Mouse (Mus musculus) kidney, embryonic 16.5 days (tissue): ENCODE data around the gene Kcnip4. TPM values are rescaled to one million over a fixed set of nuclear protein-coding genes. Genes with fewer than 3 reads are reported as not detected.

ENCODE experiments used
- ATAC-seq: fragments of 200-750 bp; cut with Nextera tagmentation; 2 replicates; pipeline ENCODE4 v1.8.0; 2017; ENCODE audit warnings: moderate TSS enrichment; ENCODE audit not compliant: low FRiP score, low TSS enrichment
- H3K27ac ChIP-seq: fragments of 300-500 bp; sonication (generic); 2 replicates; pipeline ENCODE4 v1.5.1; 2014; ENCODE audit warnings: low read length
- H3K27me3 ChIP-seq: fragments of 300-500 bp; sonication (generic); 2 replicates; pipeline ENCODE4 v1.6.1; 2014; ENCODE audit warnings: low read length, control low read depth, mixed read lengths; ENCODE audit not compliant: insufficient read depth
- H3K36me3 ChIP-seq: fragments of 300-500 bp; sonication (generic); 2 replicates; pipeline ENCODE4 v1.6.1; 2014; ENCODE audit warnings: low read length, control low read depth, mixed read lengths; ENCODE audit not compliant: insufficient read depth
- H3K4me1 ChIP-seq: fragments of 300-500 bp; sonication (generic); 2 replicates; pipeline ENCODE4 v1.6.1; 2014; ENCODE audit warnings: low read length, control low read depth, mixed read lengths; ENCODE audit not compliant: insufficient read depth
- H3K4me2 ChIP-seq: fragments of 300-500 bp; sonication (generic); replicated peaks from 2 replicates; pipeline ENCODE4 v1.6.1; 2014; ENCODE audit warnings: low read depth, low read length
- H3K4me3 ChIP-seq: fragments of 300-500 bp; sonication (generic); 2 replicates; pipeline ENCODE4 v1.5.1; 2014; ENCODE audit warnings: mild to moderate bottlenecking, low read length
- H3K9ac ChIP-seq: fragments of 300-500 bp; sonication (generic); replicated peaks from 2 replicates; pipeline ENCODE4 v1.6.1; 2014; ENCODE audit warnings: low read length
- H3K9me3 ChIP-seq: fragments of 300-500 bp; sonication (generic); 2 replicates; pipeline ENCODE4 v1.6.1; 2016; ENCODE audit warnings: low read length, control low read depth
- WGBS: fragments of 180-500 bp; shearing (Covaris S2); extraction: QIAGEN DNeasy Blood & Tissue Kit; methylation state at CpG from one replicate; pipeline ENCODE4 v1.1.7; 2014; 5-methylcytosine and 5-hydroxymethylcytosine counted together
- polyA plus RNA-seq: library from polyadenylated mRNA; unstranded; fragments of >200 nt; fragmentation: Nextera tagmentation; extraction: Ambion mirVana; gene quantifications from 2 replicates; pipeline ENCODE4 v1.2.1, GENCODE M21; 2015

Gene Kcnip4
- polyA plus RNA-seq, 1 experiment from 2014 or later, result 0.65 TPM

- Histone ChIP-seq H3K36me3 (no peaks in the 10 kb centered on the region), H3K27me3 (no peaks in the 10 kb centered on the region), H3K4me2 (no peak overlapping the region), H3K4me1 (no peaks in the 10 kb centered on the region), H3K4me3 (no peak overlapping the region), H3K9ac (no peak overlapping the region), H3K9me3 (no peaks in the 10 kb centered on the region), H3K27ac (no peak overlapping the region)
- 36% methylated on average over 2 of the region's 2 CpGs for WGBS
- no peak for ATAC-seq
Measured at GRCm38 (mm10) chr5:48878081-48878480, 646.6 kb downstream of the Kcnip4 start.

- H3K4me2 ChIP-seq, result no peak overlapping the region
- H3K4me1 ChIP-seq, result no peaks in the 10 kb centered on the region
- no peaks in the 10 kb centered on the region for H3K27me3 ChIP-seq
- no peak overlapping the region for H3K27ac ChIP-seq
- H3K9me3 ChIP-seq, result no peaks in the 10 kb centered on the region
- 74% methylated on average over 3 of the region's 3 CpGs for WGBS
- H3K4me3 ChIP-seq, result no peak overlapping the region
- H3K9ac ChIP-seq, result no peak overlapping the region
- no peak for ATAC-seq
- H3K36me3 ChIP-seq, result no peaks in the 10 kb centered on the region
Measured at GRCm38 (mm10) chr5:48864268-48864967, 660.3 kb downstream of the Kcnip4 start.

- Histone ChIP-seq H3K9ac (no peak overlapping the region), H3K4me2 (no peak overlapping the region), H3K36me3 (no peaks in the 10 kb centered on the region), H3K4me3 (no peak overlapping the region), H3K27ac (no peak overlapping the region), H3K27me3 (no peaks in the 10 kb centered on the region), H3K9me3 (no peaks in the 10 kb centered on the region), H3K4me1 (no peaks in the 10 kb centered on the region)
- no peak for ATAC-seq
- WGBS, result 43% methylated on average over 2 of the region's 2 CpGs
Measured at GRCm38 (mm10) chr5:48840971-48841370, 683.7 kb downstream of the Kcnip4 start.

- Histone ChIP-seq H3K27me3 (no peaks in the 10 kb centered on the region), H3K9me3 (no peaks in the 10 kb centered on the region), H3K4me1 (no peaks in the 10 kb centered on the region), H3K4me3 (no peak overlapping the region), H3K27ac (no peak overlapping the region), H3K4me2 (no peak overlapping the region), H3K36me3 (no peaks in the 10 kb centered on the region), H3K9ac (no peak overlapping the region)
- WGBS, result 85% methylated on average over 1 of the region's 1 CpGs
- ATAC-seq, result no peak
Measured at GRCm38 (mm10) chr5:48795526-48795925, 729.2 kb downstream of the Kcnip4 start.

- ATAC-seq, result no peak
- 23% methylated on average over 1 of the region's 1 CpGs for WGBS
- H3K4me2 ChIP-seq, result no peak overlapping the region
Measured at GRCm38 (mm10) chr5:48779376-48779775, 745.3 kb downstream of the Kcnip4 start.

GRCm38 (mm10) chr5:48748613-48749012 is 776.1 kb downstream of the Kcnip4 start:
- H3K9me3 ChIP-seq, result no peaks in the 10 kb centered on the region
- H3K27ac ChIP-seq, result no peak overlapping the region
- ATAC-seq, result no peak
- H3K36me3 ChIP-seq, result no peaks in the 10 kb centered on the region
- H3K9ac ChIP-seq, result no peak overlapping the region
- no peaks in the 10 kb centered on the region for H3K27me3 ChIP-seq
- no peak overlapping the region for H3K4me2 ChIP-seq
- H3K4me3 ChIP-seq, result no peak overlapping the region
- no peaks in the 10 kb centered on the region for H3K4me1 ChIP-seq

More at GRCm38 (mm10) chr5:48779376-48779775, 745.3 kb downstream of the Kcnip4 start:
- H3K9ac ChIP-seq, result no peak overlapping the region
- H3K27ac ChIP-seq, result no peak overlapping the region
- no peaks in the 10 kb centered on the region for H3K9me3 ChIP-seq
- H3K4me3 ChIP-seq, result no peak overlapping the region
- H3K4me1 ChIP-seq, result no peaks in the 10 kb centered on the region
- no peaks in the 10 kb centered on the region for H3K27me3 ChIP-seq
- H3K36me3 ChIP-seq, result no peaks in the 10 kb centered on the region

GRCm38 (mm10) chr5:48737640-48738039 is 787.1 kb downstream of the Kcnip4 start:
- H3K4me3 ChIP-seq, result no peak overlapping the region
- no peaks in the 10 kb centered on the region for H3K4me1 ChIP-seq
- H3K27ac ChIP-seq, result no peak overlapping the region
- H3K36me3 ChIP-seq, result no peaks in the 10 kb centered on the region
- WGBS, result 71% methylated on average over 2 of the region's 2 CpGs
- H3K9ac ChIP-seq, result no peak overlapping the region
- no peak overlapping the region for H3K4me2 ChIP-seq
- ATAC-seq, result peak; percentile 54; the same call in 1 of the 2 replicates
- no peaks in the 10 kb centered on the region for H3K27me3 ChIP-seq
- H3K9me3 ChIP-seq, result no peaks in the 10 kb centered on the region

GRCm38 (mm10) chr5:48718166-48718565 is 806.5 kb downstream of the Kcnip4 start:
- no peak overlapping the region for H3K4me3 ChIP-seq
- no peaks in the 10 kb centered on the region for H3K4me1 ChIP-seq
- H3K9me3 ChIP-seq, result no peaks in the 10 kb centered on the region
- ATAC-seq, result no peak
- H3K4me2 ChIP-seq, result no peak overlapping the region
- no peaks in the 10 kb centered on the region for H3K27me3 ChIP-seq
- H3K36me3 ChIP-seq, result no peaks in the 10 kb centered on the region
- no peak overlapping the region for H3K9ac ChIP-seq
- H3K27ac ChIP-seq, result no peak overlapping the region

- H3K4me2 ChIP-seq, result no peak overlapping the region
- H3K4me3 ChIP-seq, result no peak overlapping the region
- 82% methylated on average over 3 of the region's 3 CpGs for WGBS
- H3K27me3 ChIP-seq, result no peaks in the 10 kb centered on the region
- H3K9me3 ChIP-seq, result no peaks in the 10 kb centered on the region
- H3K27ac ChIP-seq, result no peak overlapping the region
- no peak overlapping the region for H3K9ac ChIP-seq
- H3K36me3 ChIP-seq, result no peaks in the 10 kb centered on the region
- ATAC-seq, result no peak
- no peaks in the 10 kb centered on the region for H3K4me1 ChIP-seq
Measured at GRCm38 (mm10) chr5:48705997-48706396, 818.7 kb downstream of the Kcnip4 start.

- Histone ChIP-seq H3K9ac (no peak overlapping the region), H3K9me3 (no peaks in the 10 kb centered on the region)
- 48% methylated on average over 3 of the region's 3 CpGs for WGBS
Measured at GRCm38 (mm10) chr5:48687068-48687467, 837.6 kb downstream of the Kcnip4 start.

More at GRCm38 (mm10) chr5:48687068-48687467, 837.6 kb downstream of the Kcnip4 start:
- H3K4me1 ChIP-seq, result no peaks in the 10 kb centered on the region
- no peak overlapping the region for H3K4me2 ChIP-seq
- no peaks in the 10 kb centered on the region for H3K27me3 ChIP-seq
- no peak for ATAC-seq
- no peak overlapping the region for H3K27ac ChIP-seq
- no peaks in the 10 kb centered on the region for H3K36me3 ChIP-seq
- no peak overlapping the region for H3K4me3 ChIP-seq
